Mouse (Mus musculus): ENCODE measurements at regions not wholly inside any gene's neighbourhood (a gene's known extent, or its start where the extent isn't known, plus 50 kb on each side); places are given as distances from the start of the nearest gene placed in this dataset.
A peak's percentile ranks its signal among the peaks of the same experiment; 100 is the strongest.

GRCm38 (mm10) chr9:14109492-14109891, 165.4 kb upstream of the Sesn3 start:
- WGBS: 49% methylated on average over 4 of the region's 4 CpGs
- H3K36me3 ChIP-seq: no peaks in the 10 kb centered on the region
- H3K4me2 ChIP-seq: no peak overlapping the region
- H3K4me3 ChIP-seq (replicated peaks): no peak overlapping the region
- no peak overlapping the region; the same call in 1 of the 2 replicates for H3K27ac ChIP-seq
- H3K4me1 ChIP-seq: peaks cover 9% of the 10 kb centered on the region; the same call in 1 of the 2 replicates
- H3K27me3 ChIP-seq (replicated peaks): no peaks in the 10 kb centered on the region
- ATAC-seq (ENCODE audit: insufficient read depth, low FRiP score, low read depth): peak; percentile 48; the same call in 1 of the 2 replicates
- no peak overlapping the region for H3K9ac ChIP-seq
- no peaks in the 10 kb centered on the region for H3K9me3 ChIP-seq

GRCm38 (mm10) chr9:14111713-14112112, 163.2 kb upstream of the Sesn3 start:
- no peak overlapping the region for H3K4me2 ChIP-seq
- H3K4me1 ChIP-seq: peaks cover 9% of the 10 kb centered on the region; the same call in 1 of the 2 replicates
- ATAC-seq (ENCODE audit: insufficient read depth, low FRiP score, low read depth): no peak
- H3K9me3 ChIP-seq: no peaks in the 10 kb centered on the region
- no peak overlapping the region for H3K9ac ChIP-seq
- WGBS: 26% methylated on average over 2 of the region's 2 CpGs
- H3K27ac ChIP-seq: no peak overlapping the region
- no peak overlapping the region for H3K4me3 ChIP-seq (replicated peaks)
- no peaks in the 10 kb centered on the region for H3K27me3 ChIP-seq (replicated peaks)
- H3K36me3 ChIP-seq: no peaks in the 10 kb centered on the region

GRCm38 (mm10) chr9:14115521-14115920, 159.3 kb upstream of the Sesn3 start:
- no peak overlapping the region for H3K4me3 ChIP-seq (replicated peaks)
- H3K4me2 ChIP-seq: no peak overlapping the region
- H3K27me3 ChIP-seq (replicated peaks): no peaks in the 10 kb centered on the region
- no peak for ATAC-seq (ENCODE audit: insufficient read depth, low FRiP score, low read depth)
- no peaks in the 10 kb centered on the region for H3K9me3 ChIP-seq
- no peak overlapping the region for H3K27ac ChIP-seq
- H3K4me1 ChIP-seq: no peaks in the 10 kb centered on the region
- WGBS: 50% methylated on average over 3 of the region's 3 CpGs
- no peaks in the 10 kb centered on the region for H3K36me3 ChIP-seq
- no peak overlapping the region for H3K9ac ChIP-seq

- H3K4me3 ChIP-seq (replicated peaks): no peak overlapping the region
- no peaks in the 10 kb centered on the region for H3K36me3 ChIP-seq
- ATAC-seq (ENCODE audit: insufficient read depth, low FRiP score, low read depth): no peak
- no peaks in the 10 kb centered on the region for H3K4me1 ChIP-seq
- WGBS: 66% methylated on average over 8 of the region's 8 CpGs
- H3K9ac ChIP-seq: no peak overlapping the region
- H3K4me2 ChIP-seq: no peak overlapping the region
- H3K27ac ChIP-seq: no peak overlapping the region
- no peaks in the 10 kb centered on the region for H3K27me3 ChIP-seq (replicated peaks)
- no peaks in the 10 kb centered on the region for H3K9me3 ChIP-seq
These were observed 158.6 kb upstream of the Sesn3 start for GRCm38 (mm10) chr9:14116097-14116840.

GRCm38 (mm10) chr9:14133372-14133771, 141.5 kb upstream of the Sesn3 start:
- H3K27me3 ChIP-seq (replicated peaks): no peaks in the 10 kb centered on the region
- no peak; the same call in 1 of the 2 replicates for ATAC-seq (ENCODE audit: insufficient read depth, low FRiP score, low read depth)
- H3K36me3 ChIP-seq: no peaks in the 10 kb centered on the region
- H3K4me3 ChIP-seq (replicated peaks): no peak overlapping the region
- WGBS: 28% methylated on average over 5 of the region's 5 CpGs
- H3K9ac ChIP-seq: no peak overlapping the region
- H3K27ac ChIP-seq: no peak overlapping the region
- no peaks in the 10 kb centered on the region; the same call in 1 of the 2 replicates for H3K4me1 ChIP-seq
- no peak overlapping the region for H3K4me2 ChIP-seq
- no peaks in the 10 kb centered on the region for H3K9me3 ChIP-seq

GRCm38 (mm10) chr9:14134894-14135450, 139.9 kb upstream of the Sesn3 start:
- 44% methylated on average over 6 of the region's 6 CpGs for WGBS
- H3K27me3 ChIP-seq (replicated peaks): no peaks in the 10 kb centered on the region
- no peaks in the 10 kb centered on the region; the same call in 1 of the 2 replicates for H3K4me1 ChIP-seq
- H3K27ac ChIP-seq: no peak overlapping the region
- H3K36me3 ChIP-seq: no peaks in the 10 kb centered on the region
- no peak overlapping the region for H3K4me3 ChIP-seq (replicated peaks)
- no peak overlapping the region for H3K4me2 ChIP-seq
- H3K9ac ChIP-seq: no peak overlapping the region
- ATAC-seq (ENCODE audit: insufficient read depth, low FRiP score, low read depth): no peak
- H3K9me3 ChIP-seq: no peaks in the 10 kb centered on the region

GRCm38 (mm10) chr9:14141321-14141720, 133.5 kb upstream of the Sesn3 start:
- ATAC-seq (ENCODE audit: insufficient read depth, low FRiP score, low read depth): no peak
- Histone ChIP-seq H3K27me3 (replicated peaks) (no peaks in the 10 kb centered on the region), H3K4me2 (no peak overlapping the region), H3K4me3 (replicated peaks) (no peak overlapping the region), H3K4me1 (no peaks in the 10 kb centered on the region), H3K9me3 (no peaks in the 10 kb centered on the region), H3K27ac (no peak overlapping the region), H3K9ac (no peak overlapping the region), H3K36me3 (no peaks in the 10 kb centered on the region)
- WGBS: 91% methylated on average over 4 of the region's 4 CpGs

GRCm38 (mm10) chr9:14143988-14144387, 130.9 kb upstream of the Sesn3 start:
- Histone ChIP-seq H3K4me2 (no peak overlapping the region), H3K4me1 (no peaks in the 10 kb centered on the region), H3K27ac (no peak overlapping the region), H3K4me3 (replicated peaks) (no peak overlapping the region), H3K36me3 (no peaks in the 10 kb centered on the region), H3K9me3 (no peaks in the 10 kb centered on the region), H3K9ac (no peak overlapping the region), H3K27me3 (replicated peaks) (no peaks in the 10 kb centered on the region)
- no peak for ATAC-seq (ENCODE audit: insufficient read depth, low FRiP score, low read depth)
- 37% methylated on average over 2 of the region's 2 CpGs for WGBS

- H3K9me3 ChIP-seq: no peaks in the 10 kb centered on the region
- H3K27ac ChIP-seq: no peak overlapping the region
- ATAC-seq (ENCODE audit: insufficient read depth, low FRiP score, low read depth): no peak
- H3K36me3 ChIP-seq: no peaks in the 10 kb centered on the region
- WGBS: 76% methylated on average over 7 of the region's 7 CpGs
- H3K4me1 ChIP-seq: no peaks in the 10 kb centered on the region
- H3K27me3 ChIP-seq (replicated peaks): no peaks in the 10 kb centered on the region
- H3K4me3 ChIP-seq (replicated peaks): no peak overlapping the region
- H3K9ac ChIP-seq: no peak overlapping the region
- H3K4me2 ChIP-seq: no peak overlapping the region
These were observed 127.8 kb upstream of the Sesn3 start for GRCm38 (mm10) chr9:14147088-14147487.

GRCm38 (mm10) chr9:14147731-14148130, 127.1 kb upstream of the Sesn3 start:
- Histone ChIP-seq H3K9ac (no peak overlapping the region), H3K9me3 (no peaks in the 10 kb centered on the region), H3K36me3 (no peaks in the 10 kb centered on the region), H3K4me2 (no peak overlapping the region), H3K27ac (no peak overlapping the region), H3K4me3 (replicated peaks) (no peak overlapping the region), H3K27me3 (replicated peaks) (no peaks in the 10 kb centered on the region), H3K4me1 (no peaks in the 10 kb centered on the region)
- 66% methylated on average over 4 of the region's 4 CpGs for WGBS
- ATAC-seq (ENCODE audit: insufficient read depth, low FRiP score, low read depth): no peak

- ATAC-seq (ENCODE audit: insufficient read depth, low FRiP score, low read depth): no peak
- WGBS: 87% methylated on average over 9 of the region's 9 CpGs
- no peaks in the 10 kb centered on the region for H3K4me1 ChIP-seq
- H3K4me3 ChIP-seq (replicated peaks): no peak overlapping the region
- no peak overlapping the region for H3K27ac ChIP-seq
- no peak overlapping the region for H3K4me2 ChIP-seq
- H3K9ac ChIP-seq: no peak overlapping the region
- H3K9me3 ChIP-seq: no peaks in the 10 kb centered on the region
- no peaks in the 10 kb centered on the region for H3K27me3 ChIP-seq (replicated peaks)
- H3K36me3 ChIP-seq: no peaks in the 10 kb centered on the region
These were observed 124.6 kb upstream of the Sesn3 start for GRCm38 (mm10) chr9:14150288-14150687.

GRCm38 (mm10) chr9:14156967-14157366, 117.9 kb upstream of the Sesn3 start:
- H3K27me3 ChIP-seq (replicated peaks): no peaks in the 10 kb centered on the region
- H3K4me2 ChIP-seq: no peak overlapping the region
- no peaks in the 10 kb centered on the region for H3K36me3 ChIP-seq
- H3K9me3 ChIP-seq: no peaks in the 10 kb centered on the region
- H3K4me3 ChIP-seq (replicated peaks): no peak overlapping the region
- no peak overlapping the region for H3K27ac ChIP-seq
- ATAC-seq (ENCODE audit: insufficient read depth, low FRiP score, low read depth): no peak
- H3K9ac ChIP-seq: no peak overlapping the region
- H3K4me1 ChIP-seq: peaks cover 17% of the 10 kb centered on the region; the same call in 1 of the 2 replicates
- 31% methylated on average over 1 of the region's 1 CpGs for WGBS
